Mouse (Mus musculus): ENCODE results near the gene Ninj2.

- TF ChIP-seq CTCF (IDR thresholded peaks at IDR 0.05; ENCODE audit: low read depth): no peak
- no peak for TF ChIP-seq EP300 (IDR thresholded peaks at IDR 0.05; ENCODE audit: low read depth)
Observed at GRCm38 (mm10) chr6:120091956-120092355, 1.2 kb upstream of the Ninj2 start.

All from heart, postnatal 0 days (tissue).